9 mouse cellular contexts compared by ENCODE assay signal in genomic region chr1:38202475-38203183, GRCm38 (mm10).
DNase-seq lines count a peak whose midpoint lies in the region; ATAC-seq and TF ChIP-seq lines count a peak whose summit lies in the region.
"Had no signal": no experiment of that assay in that cellular context is flagged by ENCODE, and none has a peak within 500 bp of the region (broad histone marks: within the 10 kb centered on the region; RNA-seq: fewer than 3 reads in every experiment).

No protein-coding gene starts in this region.

- no peaks in the 10 kb centered on the region for H3K4me1 ChIP-seq in embryonic facial prominence, embryonic 11.5 days (ENCODE audit: control insufficient read depth, insufficient read depth, low read length)
- no peaks in the 10 kb centered on the region for H3K4me1 ChIP-seq in liver, embryonic 14.5 days (replicated peaks; ENCODE audit: control insufficient read depth in 2 of 2, insufficient read depth in 2 of 2, low read length in 1 of 2)

- no peak overlapping the region for H3K4me2 ChIP-seq in embryonic facial prominence, embryonic 11.5 days (ENCODE audit: low read depth, low read length)
- no peak overlapping the region for H3K4me2 ChIP-seq in liver, embryonic 14.5 days (ENCODE audit: low read depth)
- H3K4me2 ChIP-seq: limb, embryonic 15.5 days had no signal

- no peak for ATAC-seq in embryonic facial prominence, embryonic 11.5 days (replicated peaks; ENCODE audit: insufficient number of reproducible peaks, low FRiP score, low TSS enrichment, low read depth)
- no peak for ATAC-seq in liver, embryonic 14.5 days (ENCODE audit: insufficient read depth)
- no peak for ATAC-seq in frontal cortex, adult (ENCODE audit: low TSS enrichment)

- no peaks in the 10 kb centered on the region for H3K27me3 ChIP-seq in embryonic facial prominence, embryonic 11.5 days (ENCODE audit: control insufficient read depth, insufficient read depth, low read length)
- H3K27me3 ChIP-seq in liver, embryonic 14.5 days (ENCODE audit: control insufficient read depth, insufficient read depth, low read length): no peaks in the 10 kb centered on the region
- H3K27me3 ChIP-seq: limb, embryonic 15.5 days had no signal

- intact Hi-C loops in heart, postnatal 10 days (cut with DNase I): loop anchor here (5.0 kb wide), 1 partner anchor 105 kb away; no protein-coding TSS in a partner anchor

- 81% methylated on average over 10 of the region's 10 CpGs for WGBS in embryonic facial prominence, embryonic 11.5 days
- 55% methylated on average over 10 of the region's 10 CpGs for WGBS in liver, embryonic 14.5 days (ENCODE audit: insufficient replicate concordance)

- H3K4me3 ChIP-seq in embryonic facial prominence, embryonic 11.5 days (ENCODE audit: low read depth, low read length): no peak overlapping the region
- no peak overlapping the region for H3K4me3 ChIP-seq in liver, embryonic 14.5 days (ENCODE audit: insufficient read depth in 1 of 2, low read depth in 2 of 2, low read length in 2 of 2)
- H3K4me3 ChIP-seq: limb, embryonic 15.5 days had no signal

- H3K9ac ChIP-seq in embryonic facial prominence, embryonic 11.5 days (replicated peaks; ENCODE audit: low read length): no peak overlapping the region
- no peak overlapping the region for H3K9ac ChIP-seq in liver, embryonic 14.5 days (replicated peaks)
- H3K9ac ChIP-seq: limb, embryonic 15.5 days had no signal

- peak; percentile 77 for TF ChIP-seq CTCF in liver, embryonic 14.5 days (IDR thresholded peaks at IDR 0.05; ENCODE audit: low read depth)

- H3K9me3 ChIP-seq in embryonic facial prominence, embryonic 11.5 days (replicated peaks; ENCODE audit: control insufficient read depth, low read length): no peaks in the 10 kb centered on the region
- no peaks in the 10 kb centered on the region for H3K9me3 ChIP-seq in liver, embryonic 14.5 days (ENCODE audit: control insufficient read depth, low read length)
- H3K9me3 ChIP-seq: limb, embryonic 15.5 days had no signal

- H3K27ac ChIP-seq in embryonic facial prominence, embryonic 11.5 days (replicated peaks; ENCODE audit: low read depth, low read length): no peak overlapping the region
- no peak overlapping the region for H3K27ac ChIP-seq in liver, embryonic 14.5 days
- H3K27ac ChIP-seq: limb, embryonic 15.5 days had no signal

- no peak for TF ChIP-seq EP300 in liver, embryonic 14.5 days (IDR thresholded peaks at IDR 0.05; ENCODE audit: low read depth)

- H3K36me3 ChIP-seq in embryonic facial prominence, embryonic 11.5 days (replicated peaks; ENCODE audit: control insufficient read depth, insufficient read depth, low read depth, low read length): no peaks in the 10 kb centered on the region; the same call in 1 of the 2 replicates
- no peaks in the 10 kb centered on the region for H3K36me3 ChIP-seq in liver, embryonic 14.5 days (replicated peaks; ENCODE audit: control insufficient read depth, insufficient read depth, low read depth)

- peak; percentile 47 to 70 for DNase-seq in heart, postnatal 10 days
- no peak for DNase-seq in heart, adult 9 months (ENCODE audit: low spot score in 2 of 2)
- DNase-seq in thymus, postnatal 0 days (ENCODE audit: low spot score): peak; percentile 42
- no peak for DNase-seq in thymus, adult 18-20 months
- peak; percentile 63 for DNase-seq in embryonic facial prominence, embryonic 11.5 days (ENCODE audit: low spot score)
- DNase-seq in liver, embryonic 14.5 days (ENCODE audit: low read depth in 3 of 3, low spot score in 3 of 3): peak in 1 of 3 experiments; percentile 10
- DNase-seq in right cerebral cortex, postnatal 25 days: no peak

Comparison
In these comparisons a context has a peak if more than half of its experiments do, and no peak if none do; other contexts are left out.
1. DNase-seq: peak in heart, postnatal 10 days (2 of 2), thymus, postnatal 0 days (single experiment) and embryonic facial prominence, embryonic 11.5 days (single experiment); none in heart, adult 9 months (0 of 2), thymus, adult 18-20 months (0 of 2) and right cerebral cortex, postnatal 25 days (single experiment).